Mouse (Mus musculus) heart, adult 2 months (tissue): ENCODE results near the gene Serpinb6a.

Source experiments
- CTCF ChIP-seq: fragments of 200-600 bp; IDR thresholded peaks from 2 replicates; pipeline ENCODE4 v1.8.1; 2022; ENCODE audit warnings: antibody characterized with exemption, mild to moderate bottlenecking, moderate library complexity
- EP300 ChIP-seq: fragments of 200-500 bp; IDR thresholded peaks from 2 replicates; pipeline ENCODE4 v1.6.1; 2011; ENCODE audit warnings: low read depth, low read length, control low read depth; ENCODE audit not compliant: insufficient read depth
- POLR2A ChIP-seq: fragments of 200-500 bp; IDR thresholded peaks from 2 replicates; pipeline ENCODE4 v1.6.1; 2011; ENCODE audit warnings: mild to moderate bottlenecking, low read depth, low read length, control low read depth; ENCODE audit not compliant: insufficient read depth

DNA sequence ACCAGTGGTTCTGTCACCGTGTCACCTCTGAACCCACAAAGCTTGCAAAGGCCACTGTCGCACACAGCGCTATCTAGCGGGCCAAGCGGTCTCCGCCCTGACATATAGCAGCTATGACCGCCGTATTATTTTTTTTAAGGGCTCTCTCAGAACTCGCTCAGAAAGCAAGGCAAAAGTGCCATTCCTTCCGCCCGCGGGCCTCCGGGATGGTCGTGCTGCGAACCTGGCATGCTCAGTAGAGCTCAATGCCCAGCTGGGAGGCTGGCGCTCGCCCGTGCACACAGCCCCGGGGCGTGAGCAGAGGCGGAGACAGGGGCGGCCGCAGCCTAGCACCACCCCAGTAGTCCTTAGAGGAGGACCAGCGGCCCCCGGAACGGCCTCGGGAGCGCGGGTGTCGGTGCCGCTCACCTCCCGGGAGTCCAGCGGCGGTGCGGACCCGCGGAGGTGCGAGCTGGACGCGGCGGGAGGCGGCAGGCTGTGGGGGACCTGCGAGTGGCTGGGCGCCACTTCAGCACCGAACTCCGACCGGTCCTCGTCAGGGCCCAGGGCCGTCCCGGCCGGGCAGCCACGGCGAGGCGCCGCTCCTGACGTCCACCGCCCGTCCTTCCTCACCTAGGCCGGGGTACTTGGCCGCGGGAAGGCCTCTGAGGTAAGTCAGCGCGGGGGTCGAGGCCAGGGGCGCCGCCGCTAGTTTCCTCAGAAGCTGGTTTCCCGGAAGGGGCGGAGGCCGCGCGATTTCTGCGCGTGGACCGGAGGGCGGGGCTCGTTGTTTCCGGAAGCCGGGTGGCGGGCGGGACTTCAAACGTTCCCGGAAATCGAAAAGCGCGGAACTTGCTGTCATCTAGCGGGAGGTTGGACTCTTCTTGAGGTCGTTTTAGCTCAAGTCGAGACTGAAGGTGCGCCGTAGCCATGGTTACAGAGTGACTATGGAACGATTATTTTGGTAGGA lies at the start of gene Serpinb6a, which contains the start of gene Ripk1:
- TF ChIP-seq CTCF (peak; percentile 67), POLR2A (peak; percentile 71; the same call in 1 of the 2 replicates), EP300 (no peak)
